Mouse (Mus musculus) right cerebral cortex, postnatal 25 days (tissue): ENCODE results near the gene Zfp697.
"Not testable (repeated sequence)": the region's sequence is repeated elsewhere in the genome, so short reads cannot be mapped to it uniquely, and the experiment has no call there.

Experiments used
- DNase-seq: peaks from one replicate; pipeline ENCODE4 v3.0.0; 2022

Zfp697 gene

GRCm38 (mm10) chr3:98720740-98721139, 338.5 kb downstream of the Zfp697 start:
- no peak for DNase-seq

DNA sequence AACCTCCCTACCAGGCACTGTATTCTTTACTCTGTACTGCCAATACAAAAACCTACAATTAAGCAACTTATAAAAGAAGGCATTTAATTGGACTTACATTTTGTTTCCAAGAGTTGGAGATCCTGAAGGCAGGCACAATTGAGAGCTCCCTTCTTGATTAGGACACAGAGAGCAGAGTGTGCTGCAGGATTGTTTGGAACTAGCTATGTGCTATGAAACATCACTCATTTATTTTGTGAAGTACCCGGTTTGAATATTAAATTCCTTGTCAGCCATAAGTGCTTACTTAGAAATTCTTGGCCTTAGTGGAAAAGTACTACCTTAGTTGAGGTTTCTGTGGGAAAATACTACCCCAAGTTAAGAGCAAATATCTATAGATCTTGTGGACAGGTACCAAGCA, 342.1 kb downstream of the Zfp697 start, which contains the start of gene Hsd3b2:
Hsd3b2 (minus strand) TSS at position 168 of the 400 bp plus-strand sequence.
- DNase-seq = no peak

GRCm38 (mm10) chr3:98726281-98726680, 344.0 kb downstream of the Zfp697 start:
- DNase-seq = no peak

GRCm38 (mm10) chr3:98733724-98734123, 351.5 kb downstream of the Zfp697 start:
- DNase-seq = no peak

- no peak for DNase-seq
Measured at GRCm38 (mm10) chr3:98734340-98734739, 352.1 kb downstream of the Zfp697 start.

GRCm38 (mm10) chr3:98741043-98741442, 358.8 kb downstream of the Zfp697 start:
- not testable (repeated sequence) for DNase-seq

DNA sequence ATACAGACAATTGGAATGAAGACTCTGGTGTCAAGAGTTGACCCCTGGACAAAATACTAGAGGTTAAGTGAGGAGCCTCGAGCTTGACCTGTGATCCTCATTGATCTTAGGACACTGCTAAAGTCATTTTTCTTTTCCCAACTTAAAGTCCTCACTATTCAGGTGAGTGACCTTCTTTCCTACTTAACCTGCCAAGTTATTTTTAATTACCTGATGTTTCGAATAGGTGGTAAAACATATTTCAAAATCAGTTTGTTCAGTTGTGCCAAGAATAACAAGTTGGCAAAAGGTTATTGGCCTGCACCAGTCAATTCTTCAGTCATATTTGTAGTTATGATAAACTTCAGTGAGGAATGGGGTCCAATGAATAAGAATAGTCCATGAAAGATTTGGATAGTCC, 369.9 kb downstream of the Zfp697 start:
- DNase-seq = no peak

- DNase-seq = no peak
Measured at GRCm38 (mm10) chr3:98756836-98757235, 374.6 kb downstream of the Zfp697 start.

GRCm38 (mm10) chr3:98764155-98764554, 381.9 kb downstream of the Zfp697 start:
- no peak for DNase-seq

GRCm38 (mm10) chr3:98780921-98781320, 398.7 kb downstream of the Zfp697 start:
- no peak for DNase-seq

GRCm38 (mm10) chr3:98782181-98782868, 400.1 kb downstream of the Zfp697 start:
- DNase-seq = no peak

DNA sequence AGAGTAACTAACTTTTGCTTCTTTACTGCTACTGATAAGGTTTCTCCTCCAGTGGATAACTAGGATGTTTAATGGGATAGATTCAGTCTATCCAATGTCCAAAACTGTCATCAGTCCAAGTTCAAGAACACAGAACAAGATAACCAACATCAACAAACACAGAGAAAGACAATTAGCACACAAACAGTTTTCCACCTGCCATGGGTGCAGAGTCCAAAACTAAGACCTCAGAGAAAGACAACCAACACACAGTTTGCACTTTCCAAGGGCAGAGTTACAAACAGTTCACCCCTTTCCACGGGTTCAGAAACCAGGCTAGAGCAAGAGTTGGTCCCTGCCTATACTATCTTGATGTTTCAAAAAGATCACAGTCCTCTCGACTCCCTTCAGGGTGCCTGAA, 404.3 kb downstream of the Zfp697 start:
- no peak for DNase-seq
